Mouse (Mus musculus) bone marrow, adult 2 months (tissue): Measurements from ENCODE around the gene Baz2b.

ENCODE experiments used
- CTCF ChIP-seq: fragments of 200-500 bp; IDR thresholded peaks from 2 replicates; pipeline ENCODE4 v1.5.1; 2011; ENCODE audit warnings: low read length, control low read depth; ENCODE audit not compliant: control insufficient read depth, insufficient read depth
- POLR2A ChIP-seq: fragments of 200-500 bp; IDR thresholded peaks from 2 replicates; pipeline ENCODE4 v1.6.1; 2011; ENCODE audit warnings: low read depth, mild to moderate bottlenecking, control low read depth, low read length, borderline replicate concordance; ENCODE audit not compliant: control insufficient read depth

GRCm38 (mm10) chr2:60029020-60029419, 180.6 kb downstream of the Baz2b start:
- TF ChIP-seq CTCF, result no peak
- no peak for TF ChIP-seq POLR2A
